Mouse (Mus musculus) G1E (cell line): ENCODE measurements around the gene Tas2r143. TPM values are rescaled to one million over a fixed set of nuclear protein-coding genes. Genes with fewer than 3 reads are reported as not detected.

ENCODE experiments used
- ATAC-seq: 2 replicates; pipeline ENCODE4 v1.8.0; 2016; ENCODE audit warnings: mild to moderate bottlenecking; ENCODE audit not compliant: insufficient number of reproducible peaks, poor library complexity, low FRiP score, severe bottlenecking; ENCODE audit errors: extremely low read depth
- DNase-seq: peaks from one replicate; pipeline ENCODE4 v3.0.0; 2012; ENCODE audit warnings: low spot score
- H3K27me3 ChIP-seq: 2 replicates; pipeline ENCODE4 v1.6.1; 2012; ENCODE audit warnings: mild to moderate bottlenecking, low read length, inconsistent platforms; ENCODE audit not compliant: insufficient read depth
- H3K36me3 ChIP-seq: replicated peaks from 2 replicates; pipeline ENCODE3; 2012; ENCODE audit warnings: mild to moderate bottlenecking, inconsistent platforms
- H3K4me1 ChIP-seq: 2 replicates; pipeline ENCODE4 v1.6.1; 2012; ENCODE audit warnings: low read depth, low read length, inconsistent platforms, mixed read lengths; ENCODE audit not compliant: insufficient read depth
- H3K4me3 ChIP-seq: 2 replicates; pipeline ENCODE4 v1.5.1; 2012; ENCODE audit warnings: low read depth, mild to moderate bottlenecking, inconsistent platforms, low read length, moderate library complexity, mixed read lengths
- H3K9me3 ChIP-seq: replicated peaks from 2 replicates; pipeline ENCODE4 v1.6.1; 2012; ENCODE audit warnings: inconsistent platforms
- CTCF ChIP-seq: IDR thresholded peaks from 2 replicates; pipeline ENCODE4 v1.5.1; 2012; ENCODE audit warnings: low read depth, low read length, inconsistent platforms, mixed read lengths
- GATA1 ChIP-seq: IDR thresholded peaks from 2 replicates; pipeline ENCODE4 v1.6.1; 2012; ENCODE audit warnings: borderline replicate concordance, low read length, inconsistent platforms, mixed read lengths
- GATA2 ChIP-seq: IDR thresholded peaks from 2 replicates; pipeline ENCODE4 v1.6.1; 2012; ENCODE audit warnings: low read depth, low read length, inconsistent platforms, borderline replicate concordance
- POLR2AphosphoS5 ChIP-seq: IDR thresholded peaks from 2 replicates; pipeline ENCODE4 v1.6.1; 2012; ENCODE audit warnings: low read depth, low read length, inconsistent platforms; ENCODE audit not compliant: insufficient replicate concordance
- TAL1 ChIP-seq: conservative IDR thresholded peaks from 2 replicates; pipeline ENCODE4 v1.6.1; 2012; ENCODE audit warnings: low read depth, low read length, inconsistent platforms, mixed read lengths
- polyA plus RNA-seq: library from polyadenylated mRNA; stranded (reverse); fragments of >175 nt; gene quantifications from 2 replicates; pipeline ENCODE4 v1.2.3, GENCODE M21; 2012
- total RNA-seq, 2 experiments: library from RNA; stranded (forward) in 1 of 2; stranded (reverse) in 1 of 2; fragments of 200-1000 nt in 1 of 2; fragments of >200 nt in 1 of 2; fragmentation: Nextera tagmentation in 1 of 2; gene quantifications; 2 replicates each; pipeline ENCODE4 v1.2.3; 2014 to 2017

Gene Tas2r143
- total and polyA plus RNA-seq, 3 experiments: 0.22 TPM; not detected in 2

DNA sequence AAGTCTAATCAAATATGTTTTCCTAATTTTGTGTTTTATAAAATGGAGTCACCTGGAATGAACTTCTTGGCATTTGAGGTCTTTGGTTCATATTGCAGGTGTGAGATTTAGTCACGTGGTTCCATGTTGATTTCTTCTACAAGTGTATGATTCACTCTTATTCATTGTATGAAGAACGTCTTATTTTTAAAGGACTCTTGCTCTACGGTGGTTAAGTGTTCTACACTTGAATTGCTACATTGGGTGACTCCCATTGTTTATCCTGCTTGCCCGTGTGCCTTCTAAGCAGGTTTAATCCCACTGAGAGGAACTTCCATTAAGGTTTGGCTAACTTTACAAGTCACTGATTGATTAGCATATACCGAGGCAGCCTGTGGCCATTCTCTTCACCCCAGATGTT is 22.8 kb upstream of the Tas2r143 start:
- Histone ChIP-seq H3K27me3 (peaks cover 36% of the 10 kb centered on the region), H3K4me3 (no peak overlapping the region), H3K36me3 (no peaks in the 10 kb centered on the region), H3K9me3 (no peaks in the 10 kb centered on the region), H3K4me1 (peaks cover 4% of the 10 kb centered on the region; the same call in 1 of the 2 replicates)
- no peak for TF ChIP-seq POLR2AphosphoS5
- no peak for TF ChIP-seq GATA2
- no peak for DNase-seq
- ATAC-seq: no peak

DNA sequence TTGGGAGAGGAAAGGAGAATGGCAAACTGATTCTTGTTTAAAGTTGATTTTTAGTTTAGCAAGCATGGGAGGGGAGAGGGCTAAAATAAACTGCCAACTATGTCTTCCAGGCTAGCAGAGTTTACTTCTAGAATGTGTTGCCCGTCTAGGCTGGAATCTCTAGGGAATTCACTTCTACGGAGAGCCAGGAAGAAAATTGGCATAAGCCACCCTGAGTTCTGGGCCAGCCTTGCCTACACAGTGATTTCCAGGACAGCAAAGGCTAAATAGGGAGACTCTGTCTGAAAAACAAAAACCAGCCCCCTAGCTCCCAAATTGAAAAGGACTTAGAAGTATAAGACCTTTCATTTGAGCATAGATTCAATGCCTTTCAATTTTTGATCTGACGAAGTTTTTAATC is 20.5 kb upstream of the Tas2r143 start:
- Histone ChIP-seq H3K4me1 (no peaks in the 10 kb centered on the region), H3K27me3 (peaks cover 23% of the 10 kb centered on the region), H3K4me3 (no peak overlapping the region), H3K9me3 (no peaks in the 10 kb centered on the region), H3K36me3 (no peaks in the 10 kb centered on the region)
- TF ChIP-seq GATA2 (no peak), GATA1 (no peak), CTCF (no peak), POLR2AphosphoS5 (no peak), TAL1 (no peak)
- no peak for DNase-seq
- no peak for ATAC-seq

DNA sequence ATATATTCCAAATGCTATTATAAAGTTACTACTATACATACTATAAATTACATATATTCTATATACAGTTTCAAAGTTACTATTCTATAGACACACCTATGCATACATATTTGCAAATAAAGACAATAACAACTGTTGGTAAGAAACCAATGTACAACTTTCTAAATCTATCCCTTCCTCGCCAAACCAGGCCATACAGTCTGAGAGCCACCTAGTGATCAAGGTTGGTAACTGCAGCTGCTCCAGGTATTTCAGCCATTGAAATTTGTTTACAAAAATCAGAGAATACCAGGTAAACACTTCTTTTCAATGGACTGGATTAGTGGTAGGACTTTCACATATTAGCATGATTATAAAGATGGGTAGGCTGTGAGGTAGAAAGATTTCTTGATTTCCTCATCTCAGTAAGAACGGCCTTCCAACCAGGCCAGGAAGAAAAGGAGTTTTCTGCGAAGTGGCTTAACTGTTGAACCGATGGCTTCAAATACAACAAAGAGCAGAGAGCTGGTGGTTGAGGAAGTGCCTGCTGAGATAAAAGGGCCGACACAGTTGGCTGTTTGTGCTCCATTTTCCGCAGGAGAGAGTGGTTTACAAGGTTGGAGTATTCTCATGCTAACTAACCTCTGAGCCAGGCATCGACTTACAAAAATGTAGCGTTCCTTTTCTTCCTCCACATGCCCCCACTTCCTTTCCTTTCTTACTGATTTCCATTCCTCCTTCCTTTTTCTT is 19.5 kb upstream of the Tas2r143 start:
- DNase-seq (peak; percentile 22), ATAC-seq (no peak)
- peaks cover 16% of the 10 kb centered on the region for H3K27me3 ChIP-seq

DNA sequence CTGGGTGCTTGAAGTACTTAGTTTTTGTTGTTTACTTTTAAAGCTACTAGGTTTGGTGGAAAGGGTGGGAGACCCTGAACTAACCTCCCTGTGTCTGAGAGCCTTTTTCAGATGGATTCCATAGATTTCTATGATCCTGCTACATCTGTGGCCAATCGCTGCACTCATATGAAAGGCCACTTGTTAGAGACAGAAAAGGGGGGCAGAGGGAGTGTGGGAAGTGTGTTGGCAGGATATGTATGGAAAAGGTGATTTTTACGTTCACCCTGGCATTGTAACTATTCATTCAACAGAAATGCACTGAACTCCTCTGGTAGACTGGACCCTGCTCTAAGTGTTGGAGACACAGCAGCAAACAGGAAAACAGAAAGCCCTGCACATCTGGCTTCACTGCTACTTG is 18.8 kb upstream of the Tas2r143 start:
- no peaks in the 10 kb centered on the region for H3K36me3 ChIP-seq
- H3K9me3 ChIP-seq: no peaks in the 10 kb centered on the region
- ATAC-seq: no peak
- TF ChIP-seq GATA2 (no peak), GATA1 (no peak)
- DNase-seq: no peak
- H3K4me3 ChIP-seq: no peak overlapping the region
- no peaks in the 10 kb centered on the region for H3K4me1 ChIP-seq
- peaks cover 16% of the 10 kb centered on the region for H3K27me3 ChIP-seq

More for the DNA sequence above, 19.5 kb upstream of the Tas2r143 start:
- no peaks in the 10 kb centered on the region for H3K9me3 ChIP-seq
- no peak for TF ChIP-seq POLR2AphosphoS5
- TF ChIP-seq CTCF: peak; percentile 81
- TF ChIP-seq GATA2: no peak
- TF ChIP-seq GATA1: no peak
- no peak overlapping the region for H3K4me3 ChIP-seq
- H3K4me1 ChIP-seq: no peaks in the 10 kb centered on the region
- H3K36me3 ChIP-seq: no peaks in the 10 kb centered on the region

DNA sequence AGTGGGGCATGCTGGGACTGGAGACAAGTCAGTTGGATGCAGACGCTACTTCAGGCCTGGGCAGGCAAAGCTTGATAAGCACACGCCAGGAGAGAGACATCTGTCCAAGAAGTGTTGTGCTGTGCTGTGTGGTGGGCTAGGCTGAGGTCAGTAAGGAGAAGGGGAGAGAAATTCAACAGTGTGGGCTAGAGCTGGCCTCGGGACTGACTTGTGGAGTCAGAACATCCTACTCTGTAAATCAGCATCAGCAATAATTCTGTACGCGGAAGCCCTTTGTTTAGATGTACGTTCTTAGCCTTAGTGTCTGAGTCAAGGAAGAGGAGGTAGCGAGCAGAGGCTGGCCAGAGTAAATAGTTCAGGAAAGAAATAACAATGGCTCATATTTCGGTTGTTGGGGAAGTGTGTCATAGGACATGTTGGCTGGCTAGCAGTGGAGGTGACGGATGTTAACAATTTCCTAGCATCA is 18.1 kb upstream of the Tas2r143 start:
- no peaks in the 10 kb centered on the region for H3K4me1 ChIP-seq
- H3K9me3 ChIP-seq: no peaks in the 10 kb centered on the region
- DNase-seq (no peak), ATAC-seq (no peak)
- no peak overlapping the region for H3K4me3 ChIP-seq
- H3K27me3 ChIP-seq: peaks cover 14% of the 10 kb centered on the region
- no peak for TF ChIP-seq POLR2AphosphoS5
- no peak for TF ChIP-seq GATA2
- no peak for TF ChIP-seq CTCF
- no peaks in the 10 kb centered on the region for H3K36me3 ChIP-seq

DNA sequence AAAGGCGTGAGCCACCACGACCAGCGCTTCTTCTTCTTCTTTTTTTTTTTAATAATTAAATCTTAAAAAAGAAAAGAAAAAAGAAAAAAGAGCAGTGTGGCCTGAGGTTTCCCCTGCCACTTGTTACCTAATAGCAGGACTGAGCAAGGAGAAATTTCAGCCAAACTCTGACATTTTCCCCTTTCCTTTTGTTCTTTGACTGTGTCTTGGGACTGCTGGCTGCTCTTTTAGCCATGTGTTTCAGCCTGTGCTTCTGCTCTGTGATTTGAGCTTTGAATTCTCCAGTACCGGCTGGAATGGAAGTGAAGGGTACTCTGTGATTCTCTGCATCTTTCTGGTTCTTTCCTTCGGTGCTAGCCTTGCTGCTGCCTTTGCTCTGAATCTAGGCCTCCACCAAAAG is 16.7 kb upstream of the Tas2r143 start:
- Histone ChIP-seq H3K4me1 (no peaks in the 10 kb centered on the region), H3K4me3 (no peak overlapping the region), H3K27me3 (peaks cover 11% of the 10 kb centered on the region; the same call in 1 of the 2 replicates), H3K9me3 (no peaks in the 10 kb centered on the region), H3K36me3 (no peaks in the 10 kb centered on the region)
- ATAC-seq (no peak), DNase-seq (no peak)
- no peak for TF ChIP-seq CTCF
- TF ChIP-seq GATA2: no peak
- TF ChIP-seq TAL1: no peak
- TF ChIP-seq POLR2AphosphoS5: no peak
- no peak for TF ChIP-seq GATA1
